Mouse (Mus musculus): Measurements from ENCODE around the gene Pcbp4.
A peak's percentile ranks its signal among the peaks of the same experiment; 100 is the strongest.

The Pcbp4 gene

GRCm38 (mm10) chr9:106453271-106454070 lies at the start of gene Pcbp4:
Gene Pcbp4, plus strand, starts transcription at chr9:106453291.
- no peak for DNase-seq (ENCODE audit: low read depth, low spot score)

- DNase-seq (ENCODE audit: low read depth, low spot score), result no peak
These were observed 47.8 kb upstream of the Pcbp4 start for GRCm38 (mm10) chr9:106405275-106405674.

DNA sequence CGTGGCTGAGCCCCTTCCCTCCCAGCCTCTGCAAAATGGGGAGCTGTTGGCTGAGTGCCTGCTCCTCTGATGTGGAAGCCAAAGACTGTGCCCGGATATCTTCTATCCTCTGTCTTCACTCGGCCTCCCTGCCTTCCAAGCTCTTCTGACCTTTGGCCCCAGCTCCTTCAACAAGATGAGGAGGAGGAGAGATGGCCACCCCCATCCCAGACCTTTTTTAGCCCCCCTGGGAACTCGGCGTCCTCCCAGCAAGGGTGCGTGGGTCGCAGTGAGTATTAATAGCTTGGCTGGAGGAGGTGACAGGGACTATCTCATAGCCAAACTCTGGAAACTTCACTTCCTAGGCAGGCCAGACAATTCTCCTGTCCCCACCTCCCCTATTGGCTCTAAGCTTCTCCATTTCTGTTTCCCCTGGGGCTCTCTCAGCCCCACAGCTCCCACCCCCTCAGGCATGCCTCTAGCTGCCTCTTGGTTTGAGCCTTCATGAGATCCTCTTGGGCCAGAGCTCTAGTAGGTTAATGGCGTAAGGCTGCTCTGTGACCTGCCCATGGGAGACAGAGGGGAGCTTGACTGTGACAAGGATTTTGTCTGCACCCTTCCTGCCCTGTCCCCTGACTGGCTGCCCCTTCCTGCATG lies 46.5 kb upstream of the Pcbp4 start:
- DNase-seq (ENCODE audit: low read depth, low spot score), result no peak

DNA sequence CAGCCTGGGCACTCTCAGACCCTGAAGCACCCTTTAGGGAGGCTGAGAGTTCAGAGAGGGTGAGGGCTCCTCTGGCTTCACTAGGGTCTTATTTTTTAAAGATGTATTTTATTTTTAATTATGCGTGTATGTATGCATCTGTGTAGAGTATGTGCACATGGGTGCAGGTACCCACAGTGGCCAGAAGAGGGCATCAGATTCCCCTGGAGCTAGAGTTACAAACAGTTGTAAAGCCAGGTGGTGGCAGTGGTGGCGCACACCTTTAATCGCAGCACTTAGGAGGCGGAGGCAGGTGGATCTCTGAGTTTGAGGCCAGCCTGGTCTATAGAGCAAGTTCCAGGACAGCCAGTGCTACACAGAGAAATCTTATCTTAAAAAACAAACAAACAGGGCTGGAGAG lies 44.0 kb upstream of the Pcbp4 start:
- no peak for DNase-seq (ENCODE audit: low read depth, low spot score)

DNA sequence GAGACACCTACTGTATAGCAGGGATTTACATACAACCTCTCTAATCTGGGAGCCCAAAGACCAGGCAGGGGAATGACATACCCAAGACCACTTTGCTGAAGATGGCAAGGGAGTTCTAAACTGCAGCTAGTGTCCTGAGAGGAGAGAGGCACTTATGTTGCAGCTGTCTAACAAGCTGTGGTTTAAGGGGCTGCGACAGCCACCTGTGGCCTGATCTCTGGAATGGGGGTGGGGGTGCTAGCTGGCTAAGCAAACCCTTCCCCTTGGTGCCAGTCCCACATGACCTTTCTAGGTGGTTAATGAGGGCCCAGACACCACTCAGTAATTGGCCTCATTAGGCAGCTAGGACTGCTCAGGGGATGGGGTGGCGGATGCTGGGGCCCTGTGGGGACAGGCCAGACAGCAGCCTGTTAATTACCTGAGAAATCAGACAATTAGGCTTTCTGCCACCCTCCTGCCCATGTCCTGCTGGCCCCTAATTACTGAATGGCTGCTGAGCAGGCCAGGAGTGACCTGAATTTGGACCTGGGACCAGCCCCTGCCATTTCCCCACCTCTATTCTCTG lies 42.9 kb upstream of the Pcbp4 start:
- DNase-seq (ENCODE audit: low read depth, low spot score), result no peak

GRCm38 (mm10) chr9:106411091-106411594 lies 41.9 kb upstream of the Pcbp4 start:
- no peak for DNase-seq (ENCODE audit: low read depth, low spot score)

DNA sequence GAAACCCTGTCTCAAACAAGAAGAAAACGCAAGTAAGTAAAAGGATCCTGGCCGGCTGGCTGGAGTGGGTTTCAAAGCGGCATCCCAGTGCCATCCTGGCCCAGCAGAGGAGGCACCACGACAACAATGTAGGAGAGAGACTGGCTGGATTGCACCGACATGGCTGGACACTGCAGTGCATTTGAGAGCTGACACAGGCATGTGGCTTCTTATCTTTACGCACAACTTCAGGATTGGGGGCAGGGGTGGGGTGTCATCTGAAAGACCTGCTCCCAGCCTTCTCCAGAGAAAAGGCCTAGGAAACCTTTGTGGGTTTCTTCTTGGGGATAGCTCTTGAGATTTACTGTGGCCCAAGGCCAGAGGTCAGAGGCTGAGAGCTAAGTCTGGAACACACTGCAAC lies 41.4 kb upstream of the Pcbp4 start:
- no peak for DNase-seq (ENCODE audit: low read depth, low spot score)

DNA sequence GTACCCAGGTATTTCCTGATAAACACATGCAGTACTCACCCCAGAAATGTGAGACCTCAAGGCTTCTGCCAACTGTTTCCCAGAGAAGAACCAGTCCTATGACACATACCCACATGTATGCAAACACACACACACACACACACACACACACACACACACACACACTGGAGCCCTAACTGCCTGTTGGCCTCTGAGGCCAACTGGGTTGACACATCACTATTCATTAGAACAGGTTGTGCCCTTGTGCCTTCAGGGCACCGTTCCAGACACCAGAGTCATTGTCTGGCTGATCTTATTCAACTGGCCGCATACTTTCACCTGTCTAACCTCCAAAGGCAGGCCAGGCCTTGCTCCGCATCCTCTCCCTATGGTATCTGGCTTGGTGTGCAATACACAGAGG lies 40.9 kb upstream of the Pcbp4 start:
- DNase-seq (ENCODE audit: low read depth, low spot score), result no peak

GRCm38 (mm10) chr9:106413606-106414005 lies 39.5 kb upstream of the Pcbp4 start:
- DNase-seq (ENCODE audit: low read depth, low spot score), result no peak

DNA sequence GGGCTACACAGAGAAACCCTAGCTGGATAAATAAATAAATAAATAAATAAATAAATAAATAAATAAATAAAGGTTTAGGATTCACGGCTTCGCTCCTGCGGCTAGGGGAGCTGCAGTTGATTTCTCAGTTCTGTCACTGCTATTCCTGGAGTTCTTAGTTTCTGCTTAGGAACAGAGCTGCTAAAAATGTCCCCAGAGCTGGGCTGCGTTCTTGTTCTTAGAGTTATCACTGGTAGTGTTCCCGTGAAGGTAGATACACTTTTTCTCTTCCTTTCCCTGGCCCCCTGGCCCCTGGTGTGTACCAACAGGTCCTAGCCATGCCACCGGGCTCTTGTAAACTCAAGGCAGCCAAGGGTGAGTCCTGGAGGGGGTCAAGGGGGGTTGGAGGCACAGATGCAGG lies 36.3 kb upstream of the Pcbp4 start:
- DNase-seq (ENCODE audit: low read depth, low spot score), result no peak

GRCm38 (mm10) chr9:106417841-106418625 lies 35.1 kb upstream of the Pcbp4 start:
- no peak for DNase-seq (ENCODE audit: low read depth, low spot score)

GRCm38 (mm10) chr9:106420608-106421007 lies 32.5 kb upstream of the Pcbp4 start:
- no peak for DNase-seq (ENCODE audit: low read depth, low spot score)

GRCm38 (mm10) chr9:106421033-106421864 lies 31.8 kb upstream of the Pcbp4 start:
- DNase-seq (ENCODE audit: low read depth, low spot score), result no peak

DNA sequence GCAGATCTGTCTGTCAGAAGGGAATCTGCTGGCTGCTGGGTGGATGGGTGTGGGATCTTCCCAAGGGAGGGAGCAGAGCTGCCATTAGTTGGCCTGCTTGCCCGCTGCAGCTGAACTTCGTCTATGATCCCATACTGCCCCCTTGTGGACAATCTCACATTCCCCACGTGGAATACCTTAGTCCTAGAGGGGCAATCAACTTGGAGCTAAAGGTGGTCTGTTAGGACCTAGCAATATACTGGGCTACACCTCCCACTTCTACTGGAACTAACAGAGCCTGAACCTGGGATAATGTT lies 31.3 kb upstream of the Pcbp4 start:
- DNase-seq (ENCODE audit: low read depth, low spot score), result peak; percentile 73

DNA sequence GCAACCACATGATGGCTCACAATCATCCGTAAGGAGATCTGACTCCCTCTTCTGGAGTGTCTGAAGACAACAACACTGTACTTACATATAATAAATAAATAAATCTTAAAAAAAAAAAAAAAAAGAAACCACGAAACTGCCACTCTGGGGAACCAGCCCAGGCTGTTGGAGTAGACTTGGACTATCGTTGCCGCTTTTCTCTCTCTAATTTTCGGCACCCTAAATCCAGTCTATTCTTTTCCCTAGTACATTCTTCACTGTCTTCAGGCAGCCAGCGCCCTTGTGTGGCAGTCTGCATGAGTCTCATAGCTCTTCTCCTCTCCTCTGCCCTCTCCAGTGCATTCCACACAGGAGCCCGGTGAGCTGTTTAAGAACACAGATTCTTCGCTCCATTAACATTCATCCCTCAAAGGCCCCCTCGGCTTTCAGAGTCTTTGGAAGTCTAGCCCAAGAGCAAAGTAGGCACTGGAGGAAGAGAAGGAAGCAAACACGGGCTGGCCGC lies 24.3 kb upstream of the Pcbp4 start:
- no peak for DNase-seq (ENCODE audit: low read depth, low spot score)

GRCm38 (mm10) chr9:106429221-106430014 lies 23.7 kb upstream of the Pcbp4 start, which contains the start of gene Rpl29:
Gene Rpl29, plus strand, starts transcription at chr9:106429454.
- peak; percentile 88 for DNase-seq (ENCODE audit: low read depth, low spot score)

DNA sequence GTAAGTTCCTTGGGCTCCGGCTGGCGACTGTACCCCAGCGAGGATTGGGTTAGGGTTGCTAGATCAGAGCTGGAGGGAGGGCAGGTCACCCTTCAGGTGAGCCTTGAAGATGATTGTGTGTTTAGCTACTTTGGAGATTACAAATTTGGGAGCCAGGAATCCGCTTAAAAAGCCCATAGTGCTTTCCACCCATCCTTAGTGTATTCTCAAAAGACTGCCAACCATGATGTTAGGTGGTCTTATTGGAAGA lies 23.2 kb upstream of the Pcbp4 start:
- no peak for DNase-seq (ENCODE audit: low read depth, low spot score)

DNA sequence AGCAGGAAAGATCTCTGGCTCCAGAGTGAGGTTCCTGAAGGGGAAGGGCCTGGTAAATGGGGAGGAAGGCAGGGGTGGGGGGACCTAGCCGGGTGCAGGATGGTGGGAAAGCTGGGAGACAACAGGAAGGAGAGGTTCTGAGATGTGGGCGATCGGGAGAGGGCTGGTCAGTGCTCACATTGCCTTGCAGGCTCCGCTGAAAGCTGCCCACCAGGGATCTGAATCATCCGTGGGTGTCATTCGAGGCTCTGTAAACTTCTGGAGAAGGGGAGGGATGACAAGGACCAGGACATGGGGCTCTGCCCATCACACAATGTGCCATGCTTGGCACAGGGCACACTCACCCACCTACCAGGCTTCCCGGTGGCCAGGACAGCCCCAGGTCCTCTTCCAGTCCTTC lies 19.7 kb upstream of the Pcbp4 start:
- no peak for DNase-seq (ENCODE audit: low read depth, low spot score)

GRCm38 (mm10) chr9:106436566-106436965 lies 16.5 kb upstream of the Pcbp4 start:
- no peak for DNase-seq (ENCODE audit: low read depth, low spot score)

DNA sequence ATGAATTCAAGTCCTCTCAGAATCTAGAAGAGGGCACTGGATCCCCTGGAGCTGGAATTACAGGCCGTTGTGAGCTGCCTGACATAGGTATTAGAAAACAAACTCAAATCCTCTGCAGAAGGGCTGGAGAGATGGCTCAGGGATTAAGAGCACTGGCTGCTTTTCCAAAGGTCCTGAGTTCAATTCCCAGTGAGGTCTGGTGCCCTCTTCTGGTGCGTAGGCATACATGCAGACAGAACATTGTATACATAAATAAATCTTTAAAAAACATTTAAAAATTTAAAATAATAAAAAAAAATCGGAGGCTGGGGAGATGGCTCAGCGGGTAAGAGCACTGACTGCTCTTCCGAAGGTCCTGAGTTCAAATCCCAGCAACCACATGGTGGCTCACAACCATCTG lies 10.4 kb upstream of the Pcbp4 start:
- DNase-seq (ENCODE audit: low read depth, low spot score), result no peak

DNA sequence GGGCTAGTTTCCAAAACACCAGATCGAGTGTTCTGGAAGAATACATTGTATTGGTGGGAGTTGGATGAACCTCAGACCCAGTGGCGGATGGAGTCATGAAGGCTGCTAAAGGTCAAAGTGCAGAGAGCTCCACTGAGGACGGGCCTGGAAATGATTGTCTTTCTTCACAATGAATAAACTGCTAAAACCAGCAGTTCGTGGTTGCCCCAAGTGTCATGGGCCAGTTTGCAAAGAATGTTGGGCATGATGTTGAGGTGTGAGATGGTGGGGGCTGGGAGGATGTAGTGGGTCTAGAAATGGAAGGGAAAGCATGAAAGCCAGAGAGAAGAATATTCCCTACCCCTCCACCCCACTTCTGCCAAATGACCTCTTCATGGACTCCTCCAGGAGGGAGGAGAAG lies 8.3 kb upstream of the Pcbp4 start:
- DNase-seq (ENCODE audit: low read depth, low spot score), result no peak

All from WW6 (cell line).